Mouse (Mus musculus): Measurements from ENCODE around the gene Creb5. TPM values are rescaled to one million over a fixed set of nuclear protein-coding genes. Genes with fewer than 3 reads are reported as not detected.

Gene Creb5
- polyA plus RNA-seq, 2 experiments = 20.0 to 46.1 TPM

DNA sequence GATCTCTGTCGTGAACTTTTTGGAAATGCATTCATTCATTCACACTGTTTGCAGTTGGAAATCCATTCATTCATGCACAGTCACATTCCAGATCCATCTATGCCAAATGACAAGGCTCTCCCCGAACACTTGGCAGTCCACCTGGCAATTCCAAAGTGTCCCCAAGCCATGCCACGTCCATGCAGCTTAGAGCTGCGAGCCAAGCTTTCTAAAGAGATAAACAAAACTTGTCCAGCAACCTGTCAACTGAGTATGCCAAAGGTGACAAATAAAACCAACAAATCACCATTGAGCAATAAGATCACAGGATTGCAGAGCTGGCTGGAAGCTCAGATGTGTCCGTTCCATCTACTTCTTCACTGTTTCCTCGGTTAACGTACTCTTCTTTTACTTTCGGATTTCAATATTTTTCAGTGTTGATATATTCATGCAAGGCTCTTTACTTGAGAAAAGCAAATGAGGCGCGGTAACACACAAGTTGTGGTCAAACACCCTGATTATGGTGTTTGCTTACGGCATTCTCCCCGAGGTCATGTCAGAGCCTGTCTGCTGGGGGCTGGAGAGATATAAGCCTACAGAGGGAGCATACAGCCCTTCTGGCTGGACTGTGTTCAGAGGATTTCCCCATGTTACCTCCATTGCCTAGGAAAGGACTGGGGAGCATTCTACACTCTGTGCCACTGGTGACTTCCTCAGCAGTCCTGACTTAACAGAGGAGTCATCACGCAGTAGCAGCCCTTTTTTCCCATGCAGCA lies 236.8 kb downstream of the Creb5 start:
- 88% methylated on average over 13 of the region's 13 CpGs for WGBS
- Histone ChIP-seq H3K9me3 (ENCODE audit: control insufficient read depth, low read length) (no peaks in the 10 kb centered on the region; the same call in 1 of the 2 replicates), H3K9ac (ENCODE audit: low read depth, low read length, severe bottlenecking) (no peak overlapping the region), H3K36me3 (ENCODE audit: control insufficient read depth, insufficient read depth, low read length) (no peaks in the 10 kb centered on the region), H3K4me3 (replicated peaks; ENCODE audit: low read length) (no peak overlapping the region), H3K27ac (replicated peaks; ENCODE audit: low read depth, low read length) (no peak overlapping the region), H3K4me2 (replicated peaks; ENCODE audit: low read depth, low read length, severe bottlenecking) (no peak overlapping the region), H3K27me3 (ENCODE audit: control insufficient read depth, insufficient read depth, low read length) (no peaks in the 10 kb centered on the region), H3K4me1 (ENCODE audit: control insufficient read depth, insufficient read depth, low read length) (peaks cover 14% of the 10 kb centered on the region)
- no peak for TF ChIP-seq POLR2A (IDR thresholded peaks at IDR 0.05; ENCODE audit: borderline replicate concordance, extremely low read depth, insufficient read depth, insufficient read length)
- ATAC-seq (ENCODE audit: low FRiP score, low read depth) (no peak), DNase-seq (ENCODE audit: low spot score) (no peak)

DNA sequence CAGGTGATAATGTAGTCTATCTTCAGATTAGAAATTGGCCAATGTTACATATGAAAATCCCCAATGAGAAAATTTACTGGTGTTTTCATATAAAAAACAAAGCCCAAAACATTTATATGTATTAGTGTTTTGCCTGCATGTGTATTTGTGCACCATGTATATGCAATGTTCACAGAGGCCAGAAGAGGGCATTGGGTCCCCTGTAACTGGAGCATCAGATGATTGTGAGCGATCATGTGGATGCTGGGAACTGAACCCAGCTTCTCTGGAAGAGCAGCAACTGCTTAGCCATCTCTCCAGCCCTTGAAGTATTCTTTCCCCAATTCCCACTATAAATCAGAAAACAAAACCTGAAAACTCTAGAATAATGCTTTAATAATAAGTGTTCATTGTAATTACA lies 239.4 kb downstream of the Creb5 start:
- H3K27ac ChIP-seq (replicated peaks; ENCODE audit: low read depth, low read length) = no peak overlapping the region
- 86% methylated on average over 1 of the region's 1 CpGs for WGBS
- H3K27me3 ChIP-seq (ENCODE audit: control insufficient read depth, insufficient read depth, low read length) = no peaks in the 10 kb centered on the region
- H3K4me2 ChIP-seq (replicated peaks; ENCODE audit: low read depth, low read length, severe bottlenecking) = no peak overlapping the region
- no peak for DNase-seq (ENCODE audit: low spot score)
- H3K9me3 ChIP-seq (ENCODE audit: control insufficient read depth, low read length) = no peaks in the 10 kb centered on the region; the same call in 1 of the 2 replicates
- no peak for TF ChIP-seq POLR2A (IDR thresholded peaks at IDR 0.05; ENCODE audit: borderline replicate concordance, extremely low read depth, insufficient read depth, insufficient read length)
- no peak for ATAC-seq (ENCODE audit: low FRiP score, low read depth)
- H3K9ac ChIP-seq (ENCODE audit: low read depth, low read length, severe bottlenecking) = no peak overlapping the region
- H3K4me1 ChIP-seq (ENCODE audit: control insufficient read depth, insufficient read depth, low read length) = peaks cover 22% of the 10 kb centered on the region
- H3K36me3 ChIP-seq (ENCODE audit: control insufficient read depth, insufficient read depth, low read length) = no peaks in the 10 kb centered on the region
- H3K4me3 ChIP-seq (replicated peaks; ENCODE audit: low read length) = no peak overlapping the region

- no peaks in the 10 kb centered on the region for H3K9me3 ChIP-seq (ENCODE audit: control insufficient read depth, low read length)
- peaks cover 22% of the 10 kb centered on the region for H3K4me1 ChIP-seq (ENCODE audit: control insufficient read depth, insufficient read depth, low read length)
- no peaks in the 10 kb centered on the region for H3K36me3 ChIP-seq (ENCODE audit: control insufficient read depth, insufficient read depth, low read length)
- no peak for DNase-seq (ENCODE audit: low spot score)
- peak overlapping the region; percentile 67 for H3K27ac ChIP-seq (replicated peaks; ENCODE audit: low read depth, low read length)
- no peak overlapping the region for H3K4me3 ChIP-seq (replicated peaks; ENCODE audit: low read length)
- no peak overlapping the region for H3K4me2 ChIP-seq (replicated peaks; ENCODE audit: low read depth, low read length, severe bottlenecking)
- no peak overlapping the region for H3K9ac ChIP-seq (ENCODE audit: low read depth, low read length, severe bottlenecking)
- WGBS = 35% methylated on average over 8 of the region's 8 CpGs
- peak; percentile 61 for ATAC-seq (ENCODE audit: low FRiP score, low read depth)
- no peak for TF ChIP-seq POLR2A (IDR thresholded peaks at IDR 0.05; ENCODE audit: borderline replicate concordance, extremely low read depth, insufficient read depth, insufficient read length)
- H3K27me3 ChIP-seq (ENCODE audit: control insufficient read depth, insufficient read depth, low read length) = no peaks in the 10 kb centered on the region
These were observed 243.7 kb downstream of the Creb5 start for GRCm38 (mm10) chr6:53530742-53531141.

- peaks cover 22% of the 10 kb centered on the region for H3K4me1 ChIP-seq (ENCODE audit: control insufficient read depth, insufficient read depth, low read length)
- H3K4me3 ChIP-seq (replicated peaks; ENCODE audit: low read length) = no peak overlapping the region
- WGBS = 82% methylated on average over 4 of the region's 4 CpGs
- no peaks in the 10 kb centered on the region for H3K9me3 ChIP-seq (ENCODE audit: control insufficient read depth, low read length)
- peak overlapping the region; percentile 67; the same call in 1 of the 2 replicates for H3K27ac ChIP-seq (replicated peaks; ENCODE audit: low read depth, low read length)
- H3K9ac ChIP-seq (ENCODE audit: low read depth, low read length, severe bottlenecking) = no peak overlapping the region
- no peak overlapping the region for H3K4me2 ChIP-seq (replicated peaks; ENCODE audit: low read depth, low read length, severe bottlenecking)
- no peak for ATAC-seq (ENCODE audit: low FRiP score, low read depth)
- no peaks in the 10 kb centered on the region for H3K36me3 ChIP-seq (ENCODE audit: control insufficient read depth, insufficient read depth, low read length)
- no peaks in the 10 kb centered on the region for H3K27me3 ChIP-seq (ENCODE audit: control insufficient read depth, insufficient read depth, low read length)
- DNase-seq (ENCODE audit: low spot score) = no peak
- TF ChIP-seq POLR2A (IDR thresholded peaks at IDR 0.05; ENCODE audit: borderline replicate concordance, extremely low read depth, insufficient read depth, insufficient read length) = no peak
These were observed 244.4 kb downstream of the Creb5 start for GRCm38 (mm10) chr6:53531461-53531860.

DNA sequence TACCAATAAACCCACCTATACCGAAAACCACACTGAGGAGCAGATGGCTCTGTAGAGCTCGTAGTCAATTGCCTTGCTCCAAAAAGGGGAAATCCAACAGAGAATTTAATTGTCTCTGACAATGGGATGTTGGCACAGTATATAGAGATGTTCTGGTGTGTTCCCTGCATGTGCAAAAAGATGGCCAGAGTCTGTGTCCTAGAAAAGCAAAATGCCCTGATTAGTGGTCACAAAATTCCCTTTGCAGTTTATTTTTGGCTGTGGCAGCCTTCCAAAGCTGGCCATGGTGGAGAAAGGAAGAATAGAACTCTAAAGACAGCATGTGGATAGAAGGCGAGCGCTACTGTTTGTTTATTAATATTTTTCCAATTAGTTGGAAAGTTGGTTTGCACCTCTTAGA lies 250.5 kb downstream of the Creb5 start:
- no peaks in the 10 kb centered on the region for H3K4me1 ChIP-seq (ENCODE audit: control insufficient read depth, insufficient read depth, low read length)

More for the DNA sequence above, 250.5 kb downstream of the Creb5 start:
- Histone ChIP-seq H3K4me2 (replicated peaks; ENCODE audit: low read depth, low read length, severe bottlenecking) (no peak overlapping the region), H3K36me3 (ENCODE audit: control insufficient read depth, insufficient read depth, low read length) (no peaks in the 10 kb centered on the region), H3K9ac (ENCODE audit: low read depth, low read length, severe bottlenecking) (no peak overlapping the region), H3K27ac (replicated peaks; ENCODE audit: low read depth, low read length) (no peak overlapping the region), H3K4me3 (replicated peaks; ENCODE audit: low read length) (no peak overlapping the region), H3K27me3 (ENCODE audit: control insufficient read depth, insufficient read depth, low read length) (no peaks in the 10 kb centered on the region), H3K9me3 (ENCODE audit: control insufficient read depth, low read length) (no peaks in the 10 kb centered on the region)
- no peak for TF ChIP-seq POLR2A (IDR thresholded peaks at IDR 0.05; ENCODE audit: borderline replicate concordance, extremely low read depth, insufficient read depth, insufficient read length)
- WGBS = 92% methylated on average over 4 of the region's 4 CpGs
- no peak for DNase-seq (ENCODE audit: low spot score)
- ATAC-seq (ENCODE audit: low FRiP score, low read depth) = no peak
